Mouse (Mus musculus) E14TG2a.4 (cell line): ENCODE data around the gene Mllt6.

Experiments used
- CTCF ChIP-seq: conservative IDR thresholded peaks from 2 replicates; pipeline ENCODE4 v1.5.1; 2014; ENCODE audit warnings: low read length
- NANOG ChIP-seq: IDR thresholded peaks from 2 replicates; pipeline ENCODE4 v1.6.1; 2014; ENCODE audit warnings: borderline replicate concordance, low read length, mixed read lengths
- POU5F1 ChIP-seq: IDR thresholded peaks from 2 replicates; pipeline ENCODE4 v1.6.1; 2014; ENCODE audit warnings: low read length, borderline replicate concordance

DNA sequence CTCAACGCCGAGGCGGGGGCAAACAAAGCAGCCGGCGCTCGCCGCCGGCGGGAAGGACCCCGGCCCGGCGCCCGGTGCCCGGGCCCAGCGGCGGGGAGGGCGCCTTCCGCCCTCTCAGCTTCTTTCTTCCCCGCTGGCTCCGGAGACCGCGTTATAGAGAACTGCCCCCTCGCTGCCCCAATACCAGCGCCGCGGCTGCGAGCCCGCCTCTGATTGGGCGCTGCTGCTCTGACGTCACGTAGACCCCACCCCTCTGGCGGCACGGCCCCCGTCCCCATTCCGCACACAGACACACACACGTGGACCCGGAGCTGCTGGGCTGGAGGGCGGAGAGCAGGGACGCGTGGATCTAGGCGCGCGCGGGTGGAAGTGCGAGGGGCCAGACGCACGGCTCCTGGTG is 33.6 kb upstream of the Mllt6 start, which contains the start of gene Epop:
- no peak for TF ChIP-seq CTCF
- TF ChIP-seq NANOG = no peak
- TF ChIP-seq POU5F1 = no peak
